20 mouse cellular contexts compared by ENCODE assay signal in genomic region chr11:109676621-109677373, GRCm38 (mm10). TPM values are rescaled to one million over a fixed set of nuclear protein-coding genes. Genes with fewer than 3 reads are reported as not detected.
DNase-seq lines count a peak whose midpoint lies in the region; ATAC-seq and TF ChIP-seq lines count a peak whose summit lies in the region.
"Had no signal": no experiment of that assay in that cellular context is flagged by ENCODE, and none has a peak within 500 bp of the region (broad histone marks: within the 10 kb centered on the region; RNA-seq: fewer than 3 reads in every experiment).

No protein-coding gene starts in this region.

- no peak overlapping the region for H3K4me3 ChIP-seq in lung, embryonic 15.5 days
- H3K4me3 ChIP-seq in lung, postnatal 0 days (ENCODE audit: low read depth, low read length) = no peak overlapping the region
- H3K4me3 ChIP-seq in megakaryocyte, embryonic 14.5 days (replicated peaks) = peak overlapping the region; percentile 4
- no peak overlapping the region for H3K4me3 ChIP-seq in forebrain, embryonic 15.5 days
- H3K4me3 ChIP-seq: embryonic facial prominence, embryonic 13.5 days; forebrain, embryonic 13.5 days; gastrocnemius, adult 2 months; heart, embryonic 10.5 days; hindbrain, embryonic 12.5 days had no signal

- 71% methylated on average over 12 of the region's 12 CpGs for WGBS in lung, embryonic 15.5 days
- WGBS in lung, postnatal 0 days = 71% methylated on average over 11 of the region's 12 CpGs
- WGBS in forebrain, embryonic 15.5 days = 45% methylated on average over 12 of the region's 12 CpGs

- H3K27me3 ChIP-seq in lung, embryonic 15.5 days = no peaks in the 10 kb centered on the region
- H3K27me3 ChIP-seq in lung, postnatal 0 days (replicated peaks; ENCODE audit: insufficient read depth, low read length) = no peaks in the 10 kb centered on the region
- peaks cover 4% of the 10 kb centered on the region for H3K27me3 ChIP-seq in megakaryocyte, embryonic 14.5 days (replicated peaks)
- H3K27me3 ChIP-seq in forebrain, embryonic 15.5 days = no peaks in the 10 kb centered on the region
- H3K27me3 ChIP-seq: embryonic facial prominence, embryonic 13.5 days; forebrain, embryonic 13.5 days; hindbrain, embryonic 12.5 days had no signal

- H3K9ac ChIP-seq in lung, embryonic 15.5 days = no peak overlapping the region
- H3K9ac ChIP-seq in lung, postnatal 0 days (replicated peaks; ENCODE audit: low read depth) = no peak overlapping the region
- H3K9ac ChIP-seq in forebrain, embryonic 15.5 days (replicated peaks) = no peak overlapping the region
- H3K9ac ChIP-seq: embryonic facial prominence, embryonic 13.5 days; forebrain, embryonic 13.5 days; hindbrain, embryonic 12.5 days had no signal

- no peak for TF ChIP-seq EP300 in lung, postnatal 0 days (IDR thresholded peaks at IDR 0.05)

- H3K4me2 ChIP-seq in lung, embryonic 15.5 days = no peak overlapping the region
- H3K4me2 ChIP-seq in lung, postnatal 0 days (replicated peaks; ENCODE audit: low read depth, low read length) = no peak overlapping the region
- H3K4me2 ChIP-seq in forebrain, embryonic 15.5 days (replicated peaks) = no peak overlapping the region
- H3K4me2 ChIP-seq: embryonic facial prominence, embryonic 13.5 days; forebrain, embryonic 13.5 days; hindbrain, embryonic 12.5 days had no signal

- no peaks in the 10 kb centered on the region for H3K9me3 ChIP-seq in lung, embryonic 15.5 days
- H3K9me3 ChIP-seq in lung, postnatal 0 days (ENCODE audit: low read length) = no peaks in the 10 kb centered on the region
- no peaks in the 10 kb centered on the region for H3K9me3 ChIP-seq in megakaryocyte, embryonic 14.5 days
- H3K9me3 ChIP-seq in forebrain, embryonic 15.5 days = no peaks in the 10 kb centered on the region
- H3K9me3 ChIP-seq: embryonic facial prominence, embryonic 13.5 days; forebrain, embryonic 13.5 days; heart, embryonic 10.5 days; hindbrain, embryonic 12.5 days had no signal

- no peak for TF ChIP-seq CTCF in lung, postnatal 0 days (IDR thresholded peaks at IDR 0.05)

- ATAC-seq in lung, embryonic 15.5 days (ENCODE audit: borderline replicate concordance, extremely low read depth, low FRiP score, low TSS enrichment) = 0 out of 2 replicates have a peak, but pooled peaks have one; percentile 29
- no peak for ATAC-seq in lung, postnatal 0 days
- ATAC-seq in megakaryocyte, adult 5-6 weeks (ENCODE audit: poor library complexity, severe bottlenecking) = no peak
- ATAC-seq in forebrain, embryonic 15.5 days (replicated peaks) = no peak
- ATAC-seq: forebrain, embryonic 13.5 days had no signal

- 0 out of 2 replicates have a peak, but pooled peaks cover 5% of the 10 kb centered on the region for H3K4me1 ChIP-seq in lung, embryonic 15.5 days
- H3K4me1 ChIP-seq in lung, postnatal 0 days (ENCODE audit: insufficient read depth, low read depth, low read length) = no peaks in the 10 kb centered on the region
- peaks cover 52% of the 10 kb centered on the region for H3K4me1 ChIP-seq in megakaryocyte, embryonic 14.5 days
- no peaks in the 10 kb centered on the region for H3K4me1 ChIP-seq in forebrain, embryonic 15.5 days
- H3K4me1 ChIP-seq: forebrain, embryonic 13.5 days; hindbrain, embryonic 12.5 days had no signal

- DNase-seq in lung, postnatal 0 days (ENCODE audit: low spot score) = no peak
- peak; percentile 75 for DNase-seq in retina, postnatal 1 day
- DNase-seq: adrenal gland, adult 2 months; adrenal gland, postnatal 25 days; cerebellum, adult 18-20 months; cerebellum, adult 9-11 months; cerebellum, postnatal 36 days; gastrocnemius, adult 2 months; gastrocnemius, postnatal 25 days; heart, postnatal 10 days; heart, postnatal 4 days had no signal

- no peaks in the 10 kb centered on the region for H3K36me3 ChIP-seq in lung, embryonic 15.5 days
- H3K36me3 ChIP-seq in lung, postnatal 0 days (ENCODE audit: insufficient read depth, low read length) = peaks cover 2% of the 10 kb centered on the region; the same call in 1 of the 2 replicates
- H3K36me3 ChIP-seq in megakaryocyte, embryonic 14.5 days (replicated peaks; ENCODE audit: low read length) = peaks cover 43% of the 10 kb centered on the region
- H3K36me3 ChIP-seq in forebrain, embryonic 15.5 days = no peaks in the 10 kb centered on the region
- H3K36me3 ChIP-seq: embryonic facial prominence, embryonic 13.5 days had no signal

- no peak overlapping the region for H3K27ac ChIP-seq in lung, embryonic 15.5 days
- H3K27ac ChIP-seq in lung, postnatal 0 days (ENCODE audit: low read length) = no peak overlapping the region
- H3K27ac ChIP-seq in forebrain, embryonic 15.5 days (replicated peaks) = no peak overlapping the region
- H3K27ac ChIP-seq: embryonic facial prominence, embryonic 13.5 days; forebrain, embryonic 13.5 days; gastrocnemius, adult 2 months; heart, embryonic 10.5 days; hindbrain, embryonic 12.5 days had no signal

RNA-seq across cellular contexts. Expression of gene Prkar1a, which starts 27.6 kb away (rescaled TPM):
- 388 and 400 TPM in 2 replicates for polyA plus RNA-seq in lung, embryonic 15.5 days (2015; fragmentation: Nextera tagmentation; extraction: Ambion mirVana)
- 305 TPM in 2 replicates for polyA plus RNA-seq in lung, postnatal 0 days (2015; fragmentation: Nextera tagmentation; extraction: Ambion mirVana)
- polyA plus RNA-seq in megakaryocyte, embryonic 14.5 days (2012; ENCODE audit: insufficient read depth, low replicate concordance) = 69.4 and 141 TPM in 2 replicates
- total RNA-seq in megakaryocyte, adult 5-6 weeks (2015) = 96.1 and 98.1 TPM in 2 replicates
- total RNA-seq in megakaryocyte, adult 5-6 weeks (2017) = 62.7 and 77.9 TPM in 2 replicates
- 472 and 496 TPM in 2 replicates for polyA plus RNA-seq in forebrain, embryonic 15.5 days (2015; fragmentation: Nextera tagmentation; extraction: Ambion mirVana)

RNA-seq across cellular contexts. Expression of gene Fam20a, which starts 45.3 kb away (rescaled TPM):
- 3.2 TPM in 2 replicates for polyA plus RNA-seq in lung, embryonic 15.5 days (2015; fragmentation: Nextera tagmentation; extraction: Ambion mirVana)
- 8.4 and 12.5 TPM in 2 replicates for polyA plus RNA-seq in lung, postnatal 0 days (2015; fragmentation: Nextera tagmentation; extraction: Ambion mirVana)
- 0.54 and 7.0 TPM in 2 replicates for polyA plus RNA-seq in megakaryocyte, embryonic 14.5 days (2012; ENCODE audit: insufficient read depth, low replicate concordance)
- not detected in 2 replicates for total RNA-seq in megakaryocyte, adult 5-6 weeks (2015)
- total RNA-seq in megakaryocyte, adult 5-6 weeks (2017) = 0.04 and 0.33 TPM in 2 replicates
- 1.7 and 1.8 TPM in 2 replicates for polyA plus RNA-seq in forebrain, embryonic 15.5 days (2015; fragmentation: Nextera tagmentation; extraction: Ambion mirVana)
- total RNA-seq: granulocyte monocyte progenitor cell, adult 5-6 weeks had no signal
